8 mouse cellular contexts compared by ENCODE assay signal in the genomic region with DNA sequence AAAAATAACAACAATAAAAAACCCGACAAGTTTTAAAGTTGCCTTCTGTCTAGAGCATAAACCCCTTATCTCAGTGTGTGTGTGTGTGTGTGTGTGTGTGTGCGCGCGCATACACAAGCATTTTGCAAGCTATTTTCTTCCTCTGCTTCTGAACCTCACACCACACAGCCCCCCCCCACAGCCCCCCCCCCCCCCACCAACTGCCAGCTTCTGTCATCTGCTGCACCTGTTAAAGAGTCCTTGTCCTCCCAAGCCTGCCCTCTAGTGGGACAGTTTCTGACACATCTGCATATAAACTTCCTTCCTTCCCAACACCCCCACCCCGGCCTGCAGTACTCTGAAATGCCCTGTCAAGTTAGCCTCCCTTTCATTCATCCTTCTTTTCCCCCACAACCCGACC. TPM values are rescaled to one million over a fixed set of nuclear protein-coding genes. Genes with fewer than 3 reads are reported as not detected.
DNase-seq lines count a peak whose midpoint lies in the region; ATAC-seq and TF ChIP-seq lines count a peak whose summit lies in the region.

No protein-coding gene starts in this region.

- no peaks in the 10 kb centered on the region for H3K9me3 ChIP-seq in hindbrain, embryonic 11.5 days (ENCODE audit: control insufficient read depth, low read length)
- no peaks in the 10 kb centered on the region for H3K9me3 ChIP-seq in hindbrain, embryonic 12.5 days (replicated peaks)
- H3K9me3 ChIP-seq in stomach, embryonic 16.5 days (replicated peaks; ENCODE audit: control insufficient read depth, low read length) = no peaks in the 10 kb centered on the region

- peak; percentile 40 for TF ChIP-seq CTCF in kidney, adult 2 months (conservative IDR thresholded peaks at IDR 0.05; ENCODE audit: insufficient read depth, insufficient read length, low read depth, low read length)

- ATAC-seq in hindbrain, embryonic 11.5 days (ENCODE audit: low FRiP score) = no peak
- ATAC-seq in hindbrain, embryonic 12.5 days (ENCODE audit: low FRiP score) = no peak
- ATAC-seq in common myeloid progenitor, adult 5-6 weeks (replicated peaks; ENCODE audit: low read depth, poor library complexity, severe bottlenecking) = peak; percentile 37
- no peak for ATAC-seq in stomach, embryonic 16.5 days (ENCODE audit: insufficient read depth, low FRiP score)

- no peak overlapping the region for H3K4me3 ChIP-seq in hindbrain, embryonic 11.5 days (ENCODE audit: low read depth, low read length)
- H3K4me3 ChIP-seq in hindbrain, embryonic 12.5 days = no peak overlapping the region
- no peak overlapping the region for H3K4me3 ChIP-seq in kidney, adult 2 months (ENCODE audit: insufficient read depth, low read depth, low read length)
- no peak overlapping the region for H3K4me3 ChIP-seq in stomach, embryonic 16.5 days (replicated peaks; ENCODE audit: low read length)

- no peaks in the 10 kb centered on the region for H3K36me3 ChIP-seq in hindbrain, embryonic 11.5 days (ENCODE audit: control insufficient read depth, insufficient read depth, low read length)
- H3K36me3 ChIP-seq in hindbrain, embryonic 12.5 days = no peaks in the 10 kb centered on the region
- H3K36me3 ChIP-seq in kidney, adult 2 months (ENCODE audit: control insufficient read depth, insufficient read depth, low read length) = no peaks in the 10 kb centered on the region
- H3K36me3 ChIP-seq in stomach, embryonic 16.5 days (ENCODE audit: control insufficient read depth, insufficient read depth, low read length) = no peaks in the 10 kb centered on the region

- DNase-seq in hindbrain, embryonic 11.5 days (ENCODE audit: low spot score) = peak; percentile 24
- DNase-seq in CD8-positive naive resting alpha-beta T cell, adult 2 months (ENCODE audit: low read depth in 2 of 2, low spot score in 2 of 2) = peak; percentile 40 to 66
- peak; percentile 62 for DNase-seq in kidney, adult 2 months
- peak; percentile 76 for DNase-seq in lung, postnatal 14 days
- DNase-seq in layer of hippocampus, postnatal 14 days (ENCODE audit: low spot score in 2 of 2) = no peak

- H3K27me3 ChIP-seq in hindbrain, embryonic 11.5 days (ENCODE audit: control insufficient read depth, insufficient read depth, low read length) = no peaks in the 10 kb centered on the region
- no peaks in the 10 kb centered on the region for H3K27me3 ChIP-seq in hindbrain, embryonic 12.5 days
- no peaks in the 10 kb centered on the region for H3K27me3 ChIP-seq in kidney, adult 2 months (replicated peaks; ENCODE audit: control insufficient read depth, insufficient read depth, low read length)
- H3K27me3 ChIP-seq in stomach, embryonic 16.5 days (ENCODE audit: control insufficient read depth, insufficient read depth, low read length) = no peaks in the 10 kb centered on the region

- TF ChIP-seq POLR2A in kidney, adult 2 months (IDR thresholded peaks at IDR 0.05; ENCODE audit: low read depth, low read length) = no peak

- H3K27ac ChIP-seq in hindbrain, embryonic 11.5 days (ENCODE audit: low read depth, low read length) = no peak overlapping the region
- no peak overlapping the region for H3K27ac ChIP-seq in hindbrain, embryonic 12.5 days
- H3K27ac ChIP-seq in kidney, adult 2 months (ENCODE audit: insufficient read depth, low read depth, low read length) = no peak overlapping the region
- 0 out of 2 replicates have a peak overlapping the region, but pooled peaks have one; percentile 29 for H3K27ac ChIP-seq in stomach, embryonic 16.5 days (ENCODE audit: low read length)

- H3K9ac ChIP-seq in hindbrain, embryonic 11.5 days (ENCODE audit: low read depth, low read length) = no peak overlapping the region
- H3K9ac ChIP-seq in hindbrain, embryonic 12.5 days = no peak overlapping the region
- no peak overlapping the region for H3K9ac ChIP-seq in stomach, embryonic 16.5 days (ENCODE audit: low read length)

- H3K4me2 ChIP-seq in hindbrain, embryonic 11.5 days (replicated peaks; ENCODE audit: low read depth, low read length) = no peak overlapping the region
- no peak overlapping the region for H3K4me2 ChIP-seq in hindbrain, embryonic 12.5 days (replicated peaks)
- H3K4me2 ChIP-seq in stomach, embryonic 16.5 days (ENCODE audit: low read depth, low read length) = no peak overlapping the region

- WGBS in hindbrain, embryonic 11.5 days = 65% methylated on average over 6 of the region's 6 CpGs
- WGBS in hindbrain, embryonic 12.5 days = 72% methylated on average over 6 of the region's 6 CpGs
- WGBS in kidney, adult 2 months = 65% methylated on average over 6 of the region's 6 CpGs
- 60% methylated on average over 6 of the region's 6 CpGs for WGBS in stomach, embryonic 16.5 days

- no peaks in the 10 kb centered on the region for H3K4me1 ChIP-seq in hindbrain, embryonic 11.5 days (replicated peaks; ENCODE audit: control insufficient read depth, insufficient read depth, low read length)
- H3K4me1 ChIP-seq in hindbrain, embryonic 12.5 days = no peaks in the 10 kb centered on the region
- no peaks in the 10 kb centered on the region for H3K4me1 ChIP-seq in kidney, adult 2 months (ENCODE audit: control insufficient read depth, insufficient read depth, low read length)
- H3K4me1 ChIP-seq in stomach, embryonic 16.5 days (ENCODE audit: control insufficient read depth, insufficient read depth, low read length) = 0 out of 2 replicates have a peak, but pooled peaks cover 9% of the 10 kb centered on the region

RNA-seq across cellular contexts. Expression of a gene that starts 4.5 kb away (rescaled TPM):
- 503 and 508 TPM in 2 replicates for polyA plus RNA-seq in hindbrain, embryonic 11.5 days (2014; fragmentation: Nextera tagmentation; extraction: Ambion mirVana)
- polyA plus RNA-seq in hindbrain, embryonic 12.5 days (2016; fragmentation: Nextera tagmentation; extraction: Ambion mirVana) = 382 and 419 TPM in 2 replicates
- 326 and 362 TPM in 2 replicates for total RNA-seq in common myeloid progenitor, adult 5-6 weeks (2017)
- polyA plus RNA-seq in kidney, adult 2 months (2012; rRNA removed) = 48.5 and 80.2 TPM in 2 replicates
- 359 and 373 TPM in 2 replicates for polyA plus RNA-seq in stomach, embryonic 16.5 days (2015; fragmentation: Nextera tagmentation; extraction: Ambion mirVana)
- 100 to 1,000 TPM; 140 to 142 TPM for total RNA-seq in layer of hippocampus, postnatal 14 days (2021)

Comparison
In these comparisons a context has a peak if more than half of its experiments do, and no peak if none do; other contexts are left out.
1. DNase-seq: peak in hindbrain, embryonic 11.5 days (single experiment), CD8-positive naive resting alpha-beta T cell, adult 2 months (2 of 2), kidney, adult 2 months (single experiment) and lung, postnatal 14 days (single experiment); none in layer of hippocampus, postnatal 14 days (0 of 2).